Mouse (Mus musculus): ENCODE results near the gene Kat6b.

Gene Kat6b

GRCm38 (mm10) chr14:21522312-21522978 is 41.2 kb downstream of the Kat6b start:
- no peak for DNase-seq (ENCODE audit: low spot score in 2 of 2)

DNA sequence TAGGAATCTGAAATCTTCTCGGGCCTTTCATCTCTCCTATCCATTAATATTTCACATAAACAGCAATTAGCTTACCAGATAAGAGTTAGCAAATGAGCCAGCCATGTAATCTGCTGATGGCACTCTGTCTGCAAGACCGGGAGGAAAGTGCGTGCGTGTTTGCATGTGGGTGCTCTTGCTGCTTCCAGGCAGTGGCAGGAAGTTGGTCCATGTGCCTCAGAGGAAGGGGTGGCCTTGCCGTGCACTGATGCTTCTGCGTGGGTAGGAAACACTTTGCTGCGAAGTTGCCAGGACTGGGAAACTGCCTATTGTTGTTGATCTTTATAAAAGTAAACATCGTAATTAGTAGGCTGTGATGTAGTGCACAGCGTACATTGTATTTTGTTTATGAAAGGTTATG is 42.0 kb downstream of the Kat6b start:
- peak; percentile 4 to 6 for DNase-seq (ENCODE audit: low spot score in 2 of 2)

GRCm38 (mm10) chr14:21523851-21524441 is 42.7 kb downstream of the Kat6b start:
- DNase-seq (ENCODE audit: low spot score in 2 of 2): no peak

DNA sequence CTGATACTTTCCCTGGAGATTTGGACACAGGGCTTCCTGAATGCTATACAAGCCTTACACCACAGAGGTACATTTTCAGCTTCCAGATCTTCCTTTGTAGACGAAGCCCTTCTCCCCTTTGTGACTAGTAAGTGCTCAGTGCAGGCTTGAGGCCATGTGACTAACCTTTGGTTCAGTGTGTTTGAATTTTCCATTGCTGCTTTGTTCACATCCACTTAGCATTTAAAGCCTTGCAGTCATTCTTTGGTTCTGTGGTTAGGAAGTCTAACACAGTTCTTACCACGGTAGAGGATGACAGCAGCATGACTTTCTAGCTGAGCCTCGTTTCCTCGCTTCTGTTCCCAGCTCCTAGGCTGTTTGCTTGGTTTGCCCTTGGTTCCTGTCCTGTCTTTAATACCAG is 44.4 kb downstream of the Kat6b start:
- DNase-seq (ENCODE audit: low spot score in 2 of 2): no peak

DNA sequence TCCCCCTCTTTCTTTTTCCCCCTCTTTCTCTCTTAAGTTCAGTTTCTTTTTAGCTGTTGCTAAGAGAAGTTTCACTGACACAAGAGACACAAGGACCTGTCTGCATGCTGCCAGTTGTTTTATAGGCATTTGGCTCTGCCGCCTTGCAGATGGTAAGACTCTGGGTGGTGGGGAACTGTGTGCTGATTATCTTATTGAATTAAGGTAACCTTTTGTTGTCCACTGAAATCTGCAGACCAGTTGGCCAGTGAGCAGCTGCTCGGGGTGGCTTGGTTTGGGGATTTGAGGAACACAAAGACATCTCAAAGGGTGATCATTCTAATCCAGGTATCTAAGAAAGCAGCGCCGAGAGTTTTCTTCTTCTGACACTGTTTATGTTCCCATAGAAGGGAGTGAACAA is 52.3 kb downstream of the Kat6b start:
- DNase-seq (ENCODE audit: low spot score in 2 of 2): no peak

DNA sequence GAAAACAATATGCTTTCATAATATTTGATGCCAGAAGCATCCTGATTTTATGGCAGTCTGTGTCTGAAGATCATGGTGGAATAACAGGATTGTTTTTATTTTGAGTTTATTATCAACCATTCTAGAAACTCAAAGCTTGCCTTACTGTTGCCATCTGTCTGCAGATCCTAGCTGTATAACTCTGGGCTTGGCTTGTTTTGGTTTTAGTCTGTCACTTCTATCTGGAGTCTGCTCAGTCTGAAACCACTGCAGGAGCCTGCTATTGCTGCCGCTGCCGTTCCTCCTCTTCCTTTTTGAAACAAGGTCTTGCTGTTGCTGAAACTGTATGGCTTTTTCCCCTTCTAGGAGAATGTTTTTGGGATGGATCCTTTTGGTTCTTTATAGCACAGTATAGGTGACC is 52.8 kb downstream of the Kat6b start:
- no peak for DNase-seq (ENCODE audit: low spot score in 2 of 2)

GRCm38 (mm10) chr14:21534542-21535272 is 53.5 kb downstream of the Kat6b start:
- no peak for DNase-seq (ENCODE audit: low spot score in 2 of 2)

- DNase-seq (ENCODE audit: low spot score in 2 of 2): no peak
Measured at GRCm38 (mm10) chr14:21536485-21537181, 55.4 kb downstream of the Kat6b start.

DNA sequence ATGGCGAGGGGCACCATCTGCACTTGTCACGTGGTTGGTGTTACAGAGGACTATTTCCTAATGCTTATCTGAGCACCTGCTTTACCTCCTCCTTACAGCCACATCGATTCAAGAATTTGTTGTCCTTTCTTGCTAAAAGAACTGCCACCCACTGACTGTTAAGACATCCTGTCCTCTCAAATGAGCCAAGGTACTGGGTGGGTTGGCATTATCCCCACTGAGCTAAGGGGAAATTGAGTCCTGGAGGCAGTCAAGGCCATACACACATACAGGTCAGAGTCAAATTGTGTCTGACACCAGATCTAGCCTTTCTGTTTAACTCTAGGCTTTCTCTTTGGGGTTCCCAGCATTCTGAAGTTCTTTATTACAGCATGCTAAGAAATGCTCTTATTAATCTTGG is 56.6 kb downstream of the Kat6b start:
- DNase-seq (ENCODE audit: low spot score in 2 of 2): no peak

- no peak for DNase-seq (ENCODE audit: low spot score in 2 of 2)
Measured at GRCm38 (mm10) chr14:21539731-21540130, 58.5 kb downstream of the Kat6b start.

DNA sequence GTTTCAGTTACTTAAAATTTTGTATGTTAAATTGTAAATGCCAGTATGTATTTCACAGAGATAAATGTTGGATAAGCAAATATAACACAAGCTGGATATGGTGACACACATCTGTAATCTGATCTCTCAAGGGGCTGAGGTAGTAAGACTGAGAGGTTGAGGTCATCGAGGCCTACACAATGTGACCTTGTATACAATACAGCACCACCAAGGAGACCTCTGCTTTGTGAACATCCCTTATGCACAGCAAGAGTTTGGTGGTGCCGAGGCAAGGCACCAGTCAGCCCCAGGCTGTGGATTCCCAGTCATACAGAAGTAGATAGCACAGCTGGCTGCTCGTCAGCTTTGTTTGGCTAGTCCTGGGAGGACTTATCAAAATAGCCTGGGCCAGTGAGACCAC is 59.1 kb downstream of the Kat6b start:
- no peak for DNase-seq (ENCODE audit: low spot score in 2 of 2)

DNA sequence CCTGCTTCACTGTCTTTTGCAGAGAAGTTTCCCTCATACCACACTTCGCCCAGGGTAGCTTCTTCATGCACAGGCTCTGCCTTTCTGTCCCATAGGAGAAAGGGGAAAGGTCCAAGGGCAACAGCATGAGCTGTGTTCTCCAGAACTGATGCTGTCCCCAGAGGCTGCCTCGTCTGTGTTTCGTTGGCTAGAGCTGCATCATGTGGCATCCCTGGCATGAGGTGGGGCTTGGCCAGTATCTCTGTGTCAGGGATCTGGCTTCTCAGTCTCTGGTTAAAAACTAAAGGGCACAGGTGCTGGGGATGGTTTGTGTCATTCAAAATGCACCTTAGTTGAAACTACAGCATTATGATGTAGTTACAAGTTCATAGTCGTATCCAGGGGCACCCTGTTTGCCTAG is 64.3 kb downstream of the Kat6b start:
- no peak for DNase-seq (ENCODE audit: low spot score in 2 of 2)

DNA sequence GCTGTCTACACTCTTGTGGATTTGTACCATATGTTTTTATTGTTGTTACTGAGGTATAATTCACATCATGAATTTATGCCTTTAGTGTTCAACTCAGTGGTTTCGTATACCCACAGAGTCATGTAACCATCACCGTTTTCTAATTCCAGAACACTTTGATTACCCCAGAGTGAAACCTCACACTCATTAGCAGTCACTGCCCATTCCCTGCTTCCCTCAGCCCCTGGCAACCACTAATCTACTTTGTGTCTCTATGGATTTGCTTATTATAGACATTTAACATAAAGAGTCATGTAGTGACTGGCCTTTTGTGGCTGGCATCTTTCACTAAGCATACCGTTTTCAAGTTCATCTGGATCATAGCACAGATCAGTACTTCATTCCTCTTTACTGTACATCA is 65.1 kb downstream of the Kat6b start:
- DNase-seq (ENCODE audit: low spot score in 2 of 2): no peak

- no peak for DNase-seq (ENCODE audit: low spot score in 2 of 2)
Measured at GRCm38 (mm10) chr14:21547297-21547696, 66.1 kb downstream of the Kat6b start.

DNA sequence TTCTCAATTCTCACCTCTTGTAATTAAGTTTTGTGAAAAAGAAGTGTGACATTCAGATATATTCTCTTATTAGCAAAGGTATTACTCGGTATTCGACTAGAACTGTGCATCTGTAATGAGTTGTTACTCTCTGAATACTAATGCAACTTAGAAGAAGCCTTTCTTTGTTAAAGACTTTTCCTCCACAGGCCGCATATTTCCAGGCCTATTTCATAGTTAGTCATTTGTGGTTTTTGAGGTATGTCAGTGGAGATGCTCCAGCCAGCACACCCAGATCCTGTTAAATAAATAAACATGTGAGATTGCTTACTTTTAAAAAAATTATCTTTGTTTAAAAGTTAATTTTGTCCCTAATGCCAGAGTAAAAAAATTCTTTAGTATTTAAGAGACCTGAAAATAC is 66.7 kb downstream of the Kat6b start:
- no peak for DNase-seq (ENCODE audit: low spot score in 2 of 2)

DNA sequence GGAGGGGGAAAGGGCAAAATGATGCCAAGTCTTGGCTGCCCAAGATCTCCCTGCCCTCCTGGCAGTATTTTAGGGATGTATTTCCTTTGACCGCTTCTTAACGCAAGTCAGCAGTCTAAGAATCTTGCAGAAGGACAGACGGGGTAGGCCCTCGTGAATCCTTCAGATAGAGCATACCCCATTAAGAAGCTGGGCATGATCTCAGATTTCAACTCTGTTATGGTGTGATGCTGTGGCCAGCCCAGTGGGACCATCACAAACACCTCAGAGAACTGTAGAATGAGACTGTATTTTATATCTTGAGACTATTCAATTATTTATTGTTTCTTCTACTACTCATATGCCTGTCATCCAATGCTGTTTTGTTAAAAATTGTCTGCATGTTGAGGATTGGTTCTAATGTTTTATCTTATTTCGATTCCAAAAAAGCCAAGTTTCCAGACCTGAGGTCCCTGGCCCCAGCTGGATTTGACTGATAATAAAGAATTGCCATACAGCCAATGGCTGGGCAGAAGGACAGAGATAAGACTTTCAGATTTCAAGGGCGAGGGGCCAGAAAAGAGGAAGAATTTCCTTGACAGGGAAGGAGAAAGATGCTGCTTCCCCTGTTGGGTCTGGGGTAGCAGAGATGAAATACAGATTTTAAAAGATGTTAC is 67.8 kb downstream of the Kat6b start:
- no peak for DNase-seq (ENCODE audit: low spot score in 2 of 2)

DNA sequence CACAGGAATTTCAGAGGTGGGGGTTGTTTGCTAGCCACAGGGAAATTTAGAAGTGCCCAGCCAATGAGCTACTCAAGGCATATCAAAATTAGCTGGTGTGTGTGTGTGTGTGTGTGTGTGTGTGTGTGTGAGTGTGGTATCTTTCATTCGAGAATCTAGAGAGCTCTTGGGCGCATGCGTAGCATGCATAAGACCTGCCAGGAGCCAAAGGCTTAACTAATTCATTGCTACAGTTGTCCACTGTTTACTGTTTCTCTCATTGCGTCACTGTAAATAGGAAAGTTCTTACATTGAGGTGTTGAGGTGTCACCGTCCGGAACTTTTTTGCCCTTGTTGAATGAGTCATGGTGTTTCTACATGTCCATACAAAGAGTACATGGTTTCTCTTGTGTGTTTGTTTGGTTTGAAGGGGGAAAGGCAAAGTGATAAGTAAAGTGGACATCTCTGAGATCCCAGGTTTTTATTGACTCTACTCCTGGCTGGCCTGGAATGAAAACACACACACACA is 68.4 kb downstream of the Kat6b start:
- no peak for DNase-seq (ENCODE audit: low spot score in 2 of 2)

DNA sequence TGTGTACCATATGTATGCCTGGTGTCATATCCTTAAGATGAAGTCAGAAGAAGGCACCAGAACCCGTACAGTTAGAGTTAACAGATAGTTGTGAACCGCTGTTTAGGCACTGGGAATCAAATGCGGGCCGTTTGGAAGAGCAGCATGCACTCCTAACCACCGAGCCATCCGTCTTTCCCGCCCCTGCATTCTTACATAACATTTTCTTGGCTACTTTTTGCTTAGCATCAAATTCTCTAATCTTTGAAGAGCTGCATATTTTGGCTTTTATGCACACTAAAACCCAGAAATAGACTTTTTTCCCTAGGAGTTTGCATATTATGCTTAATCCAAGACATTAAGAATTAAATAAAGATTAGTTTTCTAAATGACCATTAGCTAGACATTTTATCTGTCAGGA is 69.3 kb downstream of the Kat6b start:
- no peak for DNase-seq (ENCODE audit: low spot score in 2 of 2)

DNA sequence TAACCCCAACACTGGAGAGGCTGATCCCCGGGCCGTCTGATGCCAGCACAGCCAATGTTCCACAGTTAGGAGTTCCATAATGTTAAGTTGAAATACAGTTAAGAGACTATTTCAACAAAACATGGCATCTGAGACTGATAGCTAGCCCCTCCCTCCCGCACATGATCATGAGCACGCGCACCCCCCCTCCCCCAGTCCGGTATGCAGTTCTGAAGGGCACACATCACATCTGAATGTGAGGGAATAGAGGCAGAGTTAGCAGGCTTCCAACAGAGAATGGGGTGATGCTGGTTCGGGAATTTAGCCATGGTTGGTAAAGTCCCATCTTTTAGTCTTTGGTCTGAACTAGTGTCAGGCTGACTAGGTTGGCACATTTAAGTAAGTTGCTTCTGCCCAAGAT is 70.4 kb downstream of the Kat6b start:
- no peak for DNase-seq (ENCODE audit: low spot score in 2 of 2)

DNA sequence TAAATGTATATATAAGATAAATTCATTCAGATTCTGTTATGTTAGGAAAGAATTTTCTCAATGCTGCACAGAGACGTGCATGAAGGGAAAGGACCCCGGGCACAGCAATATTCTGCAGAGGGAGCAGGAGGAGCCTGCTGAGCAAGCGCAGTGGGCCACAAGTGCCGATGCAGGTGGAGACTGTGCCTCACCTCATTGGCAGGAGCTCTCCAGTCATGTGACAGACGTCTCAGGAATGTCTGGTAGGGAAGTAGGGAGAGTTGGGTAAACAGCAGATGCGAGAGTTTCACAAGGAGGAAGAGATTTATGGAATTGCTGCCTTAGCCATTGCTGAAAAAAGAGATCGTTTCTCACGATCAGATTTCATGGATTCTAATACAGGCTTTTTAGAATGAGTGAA is 71.7 kb downstream of the Kat6b start:
- DNase-seq (ENCODE audit: low spot score in 2 of 2): no peak

DNA sequence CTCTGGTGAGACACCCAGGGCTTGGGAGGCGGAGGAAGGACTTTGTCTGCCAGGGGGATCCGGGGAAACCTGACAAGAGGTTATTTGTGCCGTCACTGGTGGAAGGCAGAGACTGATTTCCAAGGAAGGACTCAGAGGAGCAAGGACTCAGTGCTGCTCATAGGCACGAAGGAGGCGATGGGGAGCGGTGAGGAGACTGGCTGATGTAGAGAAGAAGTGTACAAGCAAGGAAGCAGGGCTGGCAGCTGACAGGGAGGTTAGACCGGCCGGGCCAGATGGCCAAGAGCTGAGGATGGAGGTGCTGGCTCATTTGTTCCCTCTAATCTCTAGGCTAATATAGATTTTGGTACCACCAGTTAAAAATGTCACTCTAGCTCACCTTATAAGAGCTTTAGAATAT is 72.8 kb downstream of the Kat6b start:
- DNase-seq (ENCODE audit: low spot score in 2 of 2): no peak
